Mouse (Mus musculus): ENCODE measurements around the gene Mmd.

- TF ChIP-seq POLR2A (IDR thresholded peaks at IDR 0.05; ENCODE audit: insufficient read depth, low read depth, low read length) = no peak
- no peak for TF ChIP-seq CTCF (IDR thresholded peaks at IDR 0.05; ENCODE audit: insufficient read depth, low read depth, low read length)
Measured at GRCm38 (mm10) chr11:90264180-90264579, 14.9 kb downstream of the Mmd start.

Data from olfactory bulb, adult 2 months (tissue).